Mouse (Mus musculus): Measurements from ENCODE around the gene Efhd1. TPM values are rescaled to one million over a fixed set of nuclear protein-coding genes. Genes with fewer than 3 reads are reported as not detected.

The Efhd1 gene
- total and polyA plus RNA-seq, 2 experiments from 2014 or later: 6.4 to 12.4 TPM

- 0 out of 2 replicates have a peak, but pooled peaks cover 3% of the 10 kb centered on the region for H3K4me1 ChIP-seq (ENCODE audit: insufficient read depth, low read length)
- WGBS: 81% methylated on average over 10 of the region's 10 CpGs
- H3K36me3 ChIP-seq (ENCODE audit: insufficient read depth, low read length): no peaks in the 10 kb centered on the region
- no peak overlapping the region for H3K4me2 ChIP-seq (ENCODE audit: low read depth, low read length)
- H3K27ac ChIP-seq: no peak overlapping the region
- TF ChIP-seq CTCF (IDR thresholded peaks at IDR 0.05; ENCODE audit: low read depth): no peak
- no peak overlapping the region for H3K9ac ChIP-seq (replicated peaks; ENCODE audit: low read length)
- DNase-seq (ENCODE audit: low spot score) (no peak), ATAC-seq (no peak)
- H3K27me3 ChIP-seq (ENCODE audit: insufficient read depth, low read length): no peaks in the 10 kb centered on the region
- no peak overlapping the region for H3K4me3 ChIP-seq (ENCODE audit: low read length)
- no peaks in the 10 kb centered on the region for H3K9me3 ChIP-seq (ENCODE audit: low read length)
These were observed 33.3 kb downstream of the Efhd1 start for GRCm38 (mm10) chr1:87297346-87297925.

- no peak overlapping the region for H3K4me3 ChIP-seq (ENCODE audit: low read length)
- WGBS: 71% methylated on average over 14 of the region's 14 CpGs
- no peak for DNase-seq (ENCODE audit: low spot score)
- ATAC-seq: no peak
- no peak overlapping the region for H3K27ac ChIP-seq
- H3K4me1 ChIP-seq (ENCODE audit: insufficient read depth, low read length): no peaks in the 10 kb centered on the region
- no peak overlapping the region for H3K4me2 ChIP-seq (ENCODE audit: low read depth, low read length)
- no peak overlapping the region for H3K9ac ChIP-seq (replicated peaks; ENCODE audit: low read length)
- no peaks in the 10 kb centered on the region for H3K27me3 ChIP-seq (ENCODE audit: insufficient read depth, low read length)
- no peaks in the 10 kb centered on the region for H3K9me3 ChIP-seq (ENCODE audit: low read length)
- H3K36me3 ChIP-seq (ENCODE audit: insufficient read depth, low read length): no peaks in the 10 kb centered on the region
- TF ChIP-seq CTCF (IDR thresholded peaks at IDR 0.05; ENCODE audit: low read depth): no peak
These were observed 36.5 kb downstream of the Efhd1 start for GRCm38 (mm10) chr1:87300360-87301286.

GRCm38 (mm10) chr1:87301971-87302370, 37.8 kb downstream of the Efhd1 start:
- Histone ChIP-seq H3K27ac (no peak overlapping the region), H3K27me3 (ENCODE audit: insufficient read depth, low read length) (no peaks in the 10 kb centered on the region), H3K4me3 (ENCODE audit: low read length) (no peak overlapping the region), H3K36me3 (ENCODE audit: insufficient read depth, low read length) (no peaks in the 10 kb centered on the region), H3K4me1 (ENCODE audit: insufficient read depth, low read length) (no peaks in the 10 kb centered on the region), H3K9ac (replicated peaks; ENCODE audit: low read length) (no peak overlapping the region), H3K9me3 (ENCODE audit: low read length) (no peaks in the 10 kb centered on the region), H3K4me2 (ENCODE audit: low read depth, low read length) (no peak overlapping the region)
- TF ChIP-seq CTCF (IDR thresholded peaks at IDR 0.05; ENCODE audit: low read depth): no peak
- ATAC-seq (no peak), DNase-seq (ENCODE audit: low spot score) (peak; percentile 51)
- WGBS: 76% methylated on average over 2 of the region's 2 CpGs

GRCm38 (mm10) chr1:87308952-87309351, 44.8 kb downstream of the Efhd1 start:
- no peaks in the 10 kb centered on the region for H3K4me1 ChIP-seq (ENCODE audit: insufficient read depth, low read length)
- no peak overlapping the region for H3K9ac ChIP-seq (replicated peaks; ENCODE audit: low read length)
- no peak overlapping the region for H3K27ac ChIP-seq
- no peak overlapping the region for H3K4me3 ChIP-seq (ENCODE audit: low read length)
- no peaks in the 10 kb centered on the region for H3K36me3 ChIP-seq (ENCODE audit: insufficient read depth, low read length)
- H3K27me3 ChIP-seq (ENCODE audit: insufficient read depth, low read length): no peaks in the 10 kb centered on the region
- ATAC-seq (no peak), DNase-seq (ENCODE audit: low spot score) (no peak)
- 85% methylated on average over 3 of the region's 3 CpGs for WGBS
- no peak for TF ChIP-seq CTCF (IDR thresholded peaks at IDR 0.05; ENCODE audit: low read depth)
- H3K9me3 ChIP-seq (ENCODE audit: low read length): no peaks in the 10 kb centered on the region
- no peak overlapping the region for H3K4me2 ChIP-seq (ENCODE audit: low read depth, low read length)

- no peaks in the 10 kb centered on the region for H3K9me3 ChIP-seq (ENCODE audit: low read length)
- WGBS: 78% methylated on average over 16 of the region's 16 CpGs
- H3K4me1 ChIP-seq (ENCODE audit: insufficient read depth, low read length): no peaks in the 10 kb centered on the region
- no peak overlapping the region for H3K27ac ChIP-seq
- DNase-seq (ENCODE audit: low spot score) (no peak), ATAC-seq (no peak)
- TF ChIP-seq CTCF (IDR thresholded peaks at IDR 0.05; ENCODE audit: low read depth): no peak
- no peak overlapping the region for H3K4me3 ChIP-seq (ENCODE audit: low read length)
- no peak overlapping the region for H3K9ac ChIP-seq (replicated peaks; ENCODE audit: low read length)
- H3K27me3 ChIP-seq (ENCODE audit: insufficient read depth, low read length): no peaks in the 10 kb centered on the region
- H3K36me3 ChIP-seq (ENCODE audit: insufficient read depth, low read length): no peaks in the 10 kb centered on the region
- H3K4me2 ChIP-seq (ENCODE audit: low read depth, low read length): no peak overlapping the region
These were observed 45.5 kb downstream of the Efhd1 start for GRCm38 (mm10) chr1:87309621-87310020.

- no peak for ATAC-seq
- no peaks in the 10 kb centered on the region for H3K27me3 ChIP-seq (ENCODE audit: insufficient read depth, low read length)
- 83% methylated on average over 2 of the region's 2 CpGs for WGBS
- no peak overlapping the region for H3K4me3 ChIP-seq (ENCODE audit: low read length)
- H3K9ac ChIP-seq (replicated peaks; ENCODE audit: low read length): no peak overlapping the region
- no peaks in the 10 kb centered on the region for H3K36me3 ChIP-seq (ENCODE audit: insufficient read depth, low read length)
- no peaks in the 10 kb centered on the region for H3K4me1 ChIP-seq (ENCODE audit: insufficient read depth, low read length)
- H3K27ac ChIP-seq: no peak overlapping the region
- no peaks in the 10 kb centered on the region for H3K9me3 ChIP-seq (ENCODE audit: low read length)
- no peak for TF ChIP-seq CTCF (IDR thresholded peaks at IDR 0.05; ENCODE audit: low read depth)
- H3K4me2 ChIP-seq (ENCODE audit: low read depth, low read length): no peak overlapping the region
- DNase-seq (ENCODE audit: low spot score): no peak
These were observed 48.5 kb downstream of the Efhd1 start for GRCm38 (mm10) chr1:87312681-87313080.

GRCm38 (mm10) chr1:87313116-87313515, 49.0 kb downstream of the Efhd1 start:
- H3K9me3 ChIP-seq (ENCODE audit: low read length): no peaks in the 10 kb centered on the region
- no peaks in the 10 kb centered on the region for H3K27me3 ChIP-seq (ENCODE audit: insufficient read depth, low read length)
- no peak for ATAC-seq
- H3K4me1 ChIP-seq (ENCODE audit: insufficient read depth, low read length): no peaks in the 10 kb centered on the region
- no peak overlapping the region for H3K27ac ChIP-seq
- H3K4me2 ChIP-seq (ENCODE audit: low read depth, low read length): no peak overlapping the region
- no peak for DNase-seq (ENCODE audit: low spot score)
- no peak for TF ChIP-seq CTCF (IDR thresholded peaks at IDR 0.05; ENCODE audit: low read depth)
- H3K36me3 ChIP-seq (ENCODE audit: insufficient read depth, low read length): no peaks in the 10 kb centered on the region
- WGBS: 95% methylated on average over 2 of the region's 2 CpGs
- no peak overlapping the region for H3K9ac ChIP-seq (replicated peaks; ENCODE audit: low read length)
- H3K4me3 ChIP-seq (ENCODE audit: low read length): no peak overlapping the region

Measured in hindbrain, postnatal 0 days (tissue).